Comparison of ENCODE assay signal across 25 mouse cellular contexts in genomic region chr13:36074484-36074883, GRCm38 (mm10). TPM values are rescaled to one million over a fixed set of nuclear protein-coding genes. Genes with fewer than 3 reads are reported as not detected.
DNase-seq lines count a peak whose midpoint lies in the region; ATAC-seq and TF ChIP-seq lines count a peak whose summit lies in the region.
"Had no signal": no experiment of that assay in that cellular context is flagged by ENCODE, and none has a peak within 500 bp of the region (broad histone marks: within the 10 kb centered on the region; RNA-seq: fewer than 3 reads in every experiment).

No protein-coding gene starts in this region.

- no peaks in the 10 kb centered on the region; the same call in 1 of the 2 replicates for H3K4me1 ChIP-seq in lung, adult 2 months (ENCODE audit: control insufficient read depth, insufficient read depth, low read length)
- H3K4me1 ChIP-seq in bone marrow macrophage, adult 2 months (ENCODE audit: control insufficient read depth, insufficient read depth, low read length) = peaks cover 18% of the 10 kb centered on the region
- H3K4me1 ChIP-seq: heart, embryonic 10.5 days had no signal

- peak; percentile 42 for DNase-seq in lung, postnatal 36 days
- no peak for DNase-seq in lung, adult 2 months
- DNase-seq in adrenal gland, postnatal 36 days = no peak
- no peak for DNase-seq in B cell, adult 2 months
- no peak for DNase-seq in cerebellum, adult 11 months
- DNase-seq: adrenal gland, adult 2 months; adrenal gland, postnatal 14 days; cerebellum, adult 2 months; cerebellum, postnatal 10 days; cerebellum, postnatal 36 days; forebrain, postnatal 0 days; gastrocnemius, adult 2 months; gastrocnemius, postnatal 14 days; heart, adult 2 months; heart, postnatal 14 days; heart, postnatal 4 days had no signal

- peak; percentile 95 for ATAC-seq in megakaryocyte, adult 5-6 weeks (ENCODE audit: poor library complexity, severe bottlenecking)
- ATAC-seq: forebrain, embryonic 14.5 days; forebrain, postnatal 0 days; hindbrain, postnatal 0 days; inflammation-experienced regulatory T-cells, adult 6 months; intestine, embryonic 16.5 days had no signal

- TF ChIP-seq CTCF in lung, adult 2 months (IDR thresholded peaks at IDR 0.05; ENCODE audit: insufficient read depth, low read length) = no peak
- no peak for TF ChIP-seq CTCF in bone marrow macrophage, adult 2 months (IDR thresholded peaks at IDR 0.05; ENCODE audit: low read depth, low read length)

- 79% methylated on average over 3 of the region's 3 CpGs for WGBS in lung, adult 2 months

- no peak overlapping the region for H3K4me3 ChIP-seq in lung, adult 2 months (replicated peaks; ENCODE audit: extremely low read depth, low read depth, low read length)
- H3K4me3 ChIP-seq in bone marrow macrophage, adult 2 months (ENCODE audit: insufficient read depth, low read length) = no peak overlapping the region
- H3K4me3 ChIP-seq: gastrocnemius, adult 2 months; heart, adult 2 months; heart, embryonic 10.5 days; heart, embryonic 13.5 days had no signal

- TF ChIP-seq POLR2A in lung, adult 2 months (IDR thresholded peaks at IDR 0.05; ENCODE audit: borderline replicate concordance, extremely low read depth, low read depth, low read length) = no peak
- no peak for TF ChIP-seq POLR2A in bone marrow macrophage, adult 2 months (IDR thresholded peaks at IDR 0.05; ENCODE audit: borderline replicate concordance, low read depth, low read length)

- H3K27ac ChIP-seq in bone marrow macrophage, adult 2 months (ENCODE audit: insufficient read depth, low read depth, low read length) = 0 out of 2 replicates have a peak overlapping the region, but pooled peaks have one; percentile 5
- H3K27ac ChIP-seq: gastrocnemius, adult 2 months; heart, adult 2 months; heart, embryonic 10.5 days; heart, embryonic 13.5 days; hindbrain, embryonic 14.5 days; hindbrain, postnatal 0 days had no signal

RNA-seq across cellular contexts. Expression of gene Fars2, which starts 42.7 kb away (rescaled TPM):
- 25.1 and 34.9 TPM in 2 replicates for polyA plus RNA-seq in lung, adult 2 months (2012; rRNA removed)
- 26.8 and 28.6 TPM in 2 replicates for polyA plus RNA-seq in bone marrow macrophage, adult 2 months (2012; ENCODE audit: insufficient read depth, insufficient read length, missing spikeins)
- 20.9 and 24.7 TPM in 2 replicates for total RNA-seq in megakaryocyte, adult 5-6 weeks (2015)
- total RNA-seq in megakaryocyte, adult 5-6 weeks (2017) = 28.4 and 30.8 TPM in 2 replicates
- total RNA-seq in adrenal gland, postnatal 36 days (2021) = 10 to 100 TPM; 80.9 to 94.7 TPM

RNA-seq across cellular contexts. Expression of gene Lyrm4, which starts 42.8 kb away (rescaled TPM):
- polyA plus RNA-seq in lung, adult 2 months (2012; rRNA removed) = 4.5 and 5.2 TPM in 2 replicates
- 8.6 and 9.8 TPM in 2 replicates for polyA plus RNA-seq in bone marrow macrophage, adult 2 months (2012; ENCODE audit: insufficient read depth, insufficient read length, missing spikeins)
- 7.8 and 9.0 TPM in 2 replicates for total RNA-seq in megakaryocyte, adult 5-6 weeks (2015)
- total RNA-seq in megakaryocyte, adult 5-6 weeks (2017) = 4.8 and 8.3 TPM in 2 replicates
- total RNA-seq in adrenal gland, postnatal 36 days (2021) = 10 to 100 TPM; 19.0 to 22.9 TPM
